Comparison of ENCODE assay signal across 15 mouse cellular contexts in genomic region chr13:59688338-59688770, GRCm38 (mm10). TPM values are rescaled to one million over a fixed set of nuclear protein-coding genes. Genes with fewer than 3 reads are reported as not detected.
DNase-seq lines count a peak whose midpoint lies in the region; ATAC-seq and TF ChIP-seq lines count a peak whose summit lies in the region.
"Had no signal": no experiment of that assay in that cellular context is flagged by ENCODE, and none has a peak within 500 bp of the region (broad histone marks: within the 10 kb centered on the region; RNA-seq: fewer than 3 reads in every experiment).

No protein-coding gene starts in this region.

- H3K36me3 ChIP-seq in hindbrain, embryonic 10.5 days = no peaks in the 10 kb centered on the region
- no peaks in the 10 kb centered on the region for H3K36me3 ChIP-seq in hindbrain, postnatal 0 days (ENCODE audit: insufficient read depth, low read length)
- H3K36me3 ChIP-seq in midbrain, embryonic 11.5 days (ENCODE audit: control insufficient read depth, insufficient read depth, low read length) = no peaks in the 10 kb centered on the region
- H3K36me3 ChIP-seq in midbrain, postnatal 0 days (ENCODE audit: insufficient read depth, low read length) = no peaks in the 10 kb centered on the region
- H3K36me3 ChIP-seq in forebrain, embryonic 15.5 days = no peaks in the 10 kb centered on the region
- no peaks in the 10 kb centered on the region for H3K36me3 ChIP-seq in hindbrain, embryonic 12.5 days
- H3K36me3 ChIP-seq: intestine, embryonic 15.5 days; neural tube, embryonic 12.5 days had no signal

- H3K4me3 ChIP-seq in hindbrain, embryonic 10.5 days = no peak overlapping the region
- H3K4me3 ChIP-seq in hindbrain, postnatal 0 days (ENCODE audit: low read length) = no peak overlapping the region
- H3K4me3 ChIP-seq in midbrain, embryonic 11.5 days (ENCODE audit: low read depth, low read length) = no peak overlapping the region
- no peak overlapping the region for H3K4me3 ChIP-seq in midbrain, postnatal 0 days (ENCODE audit: low read depth, low read length)
- no peak overlapping the region for H3K4me3 ChIP-seq in forebrain, embryonic 15.5 days
- H3K4me3 ChIP-seq in hindbrain, embryonic 12.5 days = no peak overlapping the region
- H3K4me3 ChIP-seq: intestine, embryonic 15.5 days; neural tube, embryonic 12.5 days had no signal

- peaks cover 51% of the 10 kb centered on the region for H3K27me3 ChIP-seq in hindbrain, embryonic 10.5 days (ENCODE audit: insufficient read depth, poor library complexity, severe bottlenecking)
- no peaks in the 10 kb centered on the region for H3K27me3 ChIP-seq in hindbrain, postnatal 0 days (ENCODE audit: insufficient read depth, low read length)
- no peaks in the 10 kb centered on the region; the same call in 1 of the 2 replicates for H3K27me3 ChIP-seq in midbrain, embryonic 11.5 days (ENCODE audit: control insufficient read depth, insufficient read depth, low read length)
- no peaks in the 10 kb centered on the region for H3K27me3 ChIP-seq in midbrain, postnatal 0 days (ENCODE audit: insufficient read depth, low read length)
- H3K27me3 ChIP-seq in forebrain, embryonic 15.5 days = no peaks in the 10 kb centered on the region
- peaks cover 5% of the 10 kb centered on the region; the same call in 1 of the 2 replicates for H3K27me3 ChIP-seq in hindbrain, embryonic 12.5 days
- H3K27me3 ChIP-seq: intestine, embryonic 15.5 days; neural tube, embryonic 12.5 days had no signal

- peak overlapping the region; percentile 37; the same call in 1 of the 2 replicates for H3K27ac ChIP-seq in hindbrain, embryonic 10.5 days
- no peak overlapping the region for H3K27ac ChIP-seq in hindbrain, postnatal 0 days
- no peak overlapping the region for H3K27ac ChIP-seq in midbrain, embryonic 11.5 days (ENCODE audit: low read depth, low read length)
- no peak overlapping the region for H3K27ac ChIP-seq in midbrain, postnatal 0 days (ENCODE audit: low read depth, low read length)
- no peak overlapping the region for H3K27ac ChIP-seq in forebrain, embryonic 15.5 days (replicated peaks)
- no peak overlapping the region for H3K27ac ChIP-seq in hindbrain, embryonic 12.5 days
- H3K27ac ChIP-seq: intestine, embryonic 15.5 days; macrophage; neural tube, embryonic 12.5 days had no signal

- DNase-seq in hindbrain, embryonic 10.5 days (ENCODE audit: low spot score) = no peak
- no peak for DNase-seq in hindbrain, postnatal 0 days (ENCODE audit: low spot score)
- peak; percentile 78 for DNase-seq in midbrain, embryonic 11.5 days (ENCODE audit: low spot score, missing footprints)
- DNase-seq in midbrain, postnatal 0 days (ENCODE audit: low spot score) = no peak
- DNase-seq in cerebellum, postnatal 14 days = peak; percentile 67 to 70
- peak; percentile 47 to 50 for DNase-seq in heart, postnatal 10 days
- DNase-seq: right cerebral cortex, postnatal 4 days; thymus, adult 18-20 months had no signal

- peaks cover 8% of the 10 kb centered on the region for H3K9me3 ChIP-seq in hindbrain, embryonic 10.5 days
- H3K9me3 ChIP-seq in hindbrain, postnatal 0 days (ENCODE audit: low read length) = no peaks in the 10 kb centered on the region
- no peaks in the 10 kb centered on the region for H3K9me3 ChIP-seq in midbrain, embryonic 11.5 days (ENCODE audit: control insufficient read depth, low read length)
- H3K9me3 ChIP-seq in midbrain, postnatal 0 days (ENCODE audit: low read length) = no peaks in the 10 kb centered on the region
- no peaks in the 10 kb centered on the region for H3K9me3 ChIP-seq in forebrain, embryonic 15.5 days
- no peaks in the 10 kb centered on the region for H3K9me3 ChIP-seq in hindbrain, embryonic 12.5 days (replicated peaks)
- H3K9me3 ChIP-seq: intestine, embryonic 15.5 days had no signal

- intact Hi-C loops in heart, postnatal 10 days (cut with DNase I) = no loop called here

- H3K9ac ChIP-seq in hindbrain, postnatal 0 days (replicated peaks; ENCODE audit: low read length) = no peak overlapping the region
- H3K9ac ChIP-seq in midbrain, embryonic 11.5 days (ENCODE audit: low read length) = no peak overlapping the region
- no peak overlapping the region for H3K9ac ChIP-seq in midbrain, postnatal 0 days (replicated peaks; ENCODE audit: low read length, poor library complexity, severe bottlenecking)
- no peak overlapping the region for H3K9ac ChIP-seq in forebrain, embryonic 15.5 days (replicated peaks)
- H3K9ac ChIP-seq in hindbrain, embryonic 12.5 days = no peak overlapping the region
- H3K9ac ChIP-seq: intestine, embryonic 15.5 days; neural tube, embryonic 12.5 days had no signal

- H3K4me1 ChIP-seq in hindbrain, embryonic 10.5 days (replicated peaks) = peaks cover 41% of the 10 kb centered on the region
- H3K4me1 ChIP-seq in hindbrain, postnatal 0 days (ENCODE audit: insufficient read depth, low read length) = no peaks in the 10 kb centered on the region
- H3K4me1 ChIP-seq in midbrain, embryonic 11.5 days (ENCODE audit: control insufficient read depth, insufficient read depth, low read length) = no peaks in the 10 kb centered on the region; the same call in 1 of the 2 replicates
- H3K4me1 ChIP-seq in midbrain, postnatal 0 days (ENCODE audit: insufficient read depth, low read length) = no peaks in the 10 kb centered on the region
- no peaks in the 10 kb centered on the region for H3K4me1 ChIP-seq in forebrain, embryonic 15.5 days
- H3K4me1 ChIP-seq in hindbrain, embryonic 12.5 days = 0 out of 2 replicates have a peak, but pooled peaks cover 2% of the 10 kb centered on the region
- H3K4me1 ChIP-seq: intestine, embryonic 15.5 days had no signal

- ATAC-seq in hindbrain, postnatal 0 days = no peak
- ATAC-seq in midbrain, embryonic 11.5 days (ENCODE audit: low FRiP score) = no peak
- ATAC-seq in midbrain, postnatal 0 days (ENCODE audit: low FRiP score) = no peak
- ATAC-seq in forebrain, embryonic 15.5 days (replicated peaks) = no peak
- ATAC-seq in hindbrain, embryonic 12.5 days (ENCODE audit: low FRiP score) = no peak
- ATAC-seq: intestine, embryonic 15.5 days had no signal

- no peak for TF ChIP-seq CTCF in hindbrain, postnatal 0 days (IDR thresholded peaks at IDR 0.05; ENCODE audit: low read depth)
- TF ChIP-seq CTCF in midbrain, postnatal 0 days (IDR thresholded peaks at IDR 0.05) = no peak

- no peak overlapping the region for H3K4me2 ChIP-seq in hindbrain, postnatal 0 days (ENCODE audit: low read depth, low read length)
- H3K4me2 ChIP-seq in midbrain, embryonic 11.5 days = no peak overlapping the region
- H3K4me2 ChIP-seq in midbrain, postnatal 0 days (ENCODE audit: low read depth, low read length, poor library complexity, severe bottlenecking) = no peak overlapping the region
- H3K4me2 ChIP-seq in forebrain, embryonic 15.5 days (replicated peaks) = no peak overlapping the region
- H3K4me2 ChIP-seq in hindbrain, embryonic 12.5 days (replicated peaks) = no peak overlapping the region
- H3K4me2 ChIP-seq: intestine, embryonic 15.5 days; neural tube, embryonic 12.5 days had no signal

- 66% methylated on average over 13 of the region's 13 CpGs for WGBS in hindbrain, embryonic 10.5 days
- whole genome bisulfite sequencing in hindbrain, postnatal 0 days = 46% methylated on average over 13 of the region's 13 CpGs
- WGBS in midbrain, embryonic 11.5 days = 74% methylated on average over 13 of the region's 13 CpGs
- WGBS in midbrain, postnatal 0 days = 63% methylated on average over 13 of the region's 13 CpGs
- 77% methylated on average over 13 of the region's 13 CpGs for WGBS in forebrain, embryonic 15.5 days
- 63% methylated on average over 13 of the region's 13 CpGs for WGBS in hindbrain, embryonic 12.5 days

RNA-seq across cellular contexts. Expression of gene 4921517D22Rik, which starts 5.6 kb away (rescaled TPM):
- not detected in 2 replicates for polyA plus RNA-seq in hindbrain, embryonic 10.5 days (2016; fragmentation: Nextera tagmentation; extraction: Ambion mirVana)
- total RNA-seq in hindbrain, postnatal 0 days (2014; rRNA removed) = not detected in 2 replicates
- polyA plus RNA-seq in hindbrain, postnatal 0 days (2015; fragmentation: Nextera tagmentation; extraction: Ambion mirVana) = not detected in 2 replicates
- not detected in 2 replicates for polyA plus RNA-seq in midbrain, embryonic 11.5 days (2014; fragmentation: Nextera tagmentation; extraction: Ambion mirVana)
- total RNA-seq in midbrain, postnatal 0 days (2014; rRNA removed) = not detected in 2 replicates
- not detected in 2 replicates for polyA plus RNA-seq in midbrain, postnatal 0 days (2015; fragmentation: Nextera tagmentation; extraction: Ambion mirVana)
- not detected for total RNA-seq in heart, postnatal 10 days (2021)
- polyA plus RNA-seq in forebrain, embryonic 15.5 days (2015; fragmentation: Nextera tagmentation; extraction: Ambion mirVana) = not detected in 2 replicates
- polyA plus RNA-seq in hindbrain, embryonic 12.5 days (2016; fragmentation: Nextera tagmentation; extraction: Ambion mirVana) = not detected in 2 replicates
- total RNA-seq: gastrocnemius, adult 8-10 months; left cerebral cortex, postnatal 25 days had no signal
- polyA plus RNA-seq: intestine, embryonic 15.5 days; macrophage; neural tube, embryonic 12.5 days had no signal

RNA-seq across cellular contexts. Expression of gene Golm1, which starts 12.7 kb away (rescaled TPM):
- polyA plus RNA-seq in hindbrain, embryonic 10.5 days (2016; fragmentation: Nextera tagmentation; extraction: Ambion mirVana) = 144 and 181 TPM in 2 replicates
- total RNA-seq in hindbrain, postnatal 0 days (2014; rRNA removed) = 16.8 and 17.9 TPM in 2 replicates
- polyA plus RNA-seq in hindbrain, postnatal 0 days (2015; fragmentation: Nextera tagmentation; extraction: Ambion mirVana) = 20.2 and 22.9 TPM in 2 replicates
- 179 TPM in 2 replicates for polyA plus RNA-seq in midbrain, embryonic 11.5 days (2014; fragmentation: Nextera tagmentation; extraction: Ambion mirVana)
- total RNA-seq in midbrain, postnatal 0 days (2014; rRNA removed) = 13.0 and 17.1 TPM in 2 replicates
- polyA plus RNA-seq in midbrain, postnatal 0 days (2015; fragmentation: Nextera tagmentation; extraction: Ambion mirVana) = 13.0 and 15.3 TPM in 2 replicates
- total RNA-seq in heart, postnatal 10 days (2021) = 10 to 100 TPM; 22.0 to 22.7 TPM
- 48.2 and 48.6 TPM in 2 replicates for polyA plus RNA-seq in forebrain, embryonic 15.5 days (2015; fragmentation: Nextera tagmentation; extraction: Ambion mirVana)
- 91.3 and 93.3 TPM in 2 replicates for polyA plus RNA-seq in hindbrain, embryonic 12.5 days (2016; fragmentation: Nextera tagmentation; extraction: Ambion mirVana)

RNA-seq across cellular contexts. Expression of gene Spata31d1a, which starts 21.8 kb away (rescaled TPM):
- polyA plus RNA-seq in hindbrain, embryonic 10.5 days (2016; fragmentation: Nextera tagmentation; extraction: Ambion mirVana) = 0.05 TPM in 1 of 2 replicates, not detected in the other
- total RNA-seq in hindbrain, postnatal 0 days (2014; rRNA removed) = not detected in 2 replicates
- 0.09 and 0.16 TPM in 2 replicates for polyA plus RNA-seq in hindbrain, postnatal 0 days (2015; fragmentation: Nextera tagmentation; extraction: Ambion mirVana)
- polyA plus RNA-seq in midbrain, embryonic 11.5 days (2014; fragmentation: Nextera tagmentation; extraction: Ambion mirVana) = not detected in 2 replicates
- total RNA-seq in midbrain, postnatal 0 days (2014; rRNA removed) = not detected in 2 replicates
- not detected in 2 replicates for polyA plus RNA-seq in midbrain, postnatal 0 days (2015; fragmentation: Nextera tagmentation; extraction: Ambion mirVana)
- total RNA-seq in heart, postnatal 10 days (2021) = not detected
- polyA plus RNA-seq in forebrain, embryonic 15.5 days (2015; fragmentation: Nextera tagmentation; extraction: Ambion mirVana) = 0.15 and 0.29 TPM in 2 replicates
- polyA plus RNA-seq in hindbrain, embryonic 12.5 days (2016; fragmentation: Nextera tagmentation; extraction: Ambion mirVana) = 0.04 TPM in 1 of 2 replicates, not detected in the other
- total RNA-seq: gastrocnemius, adult 8-10 months had no signal
- polyA plus RNA-seq: intestine, embryonic 15.5 days; macrophage; neural tube, embryonic 12.5 days had no signal

RNA-seq across cellular contexts. Expression of gene Spata31d1b, which starts 23.7 kb away (rescaled TPM):
- polyA plus RNA-seq in hindbrain, embryonic 10.5 days (2016; fragmentation: Nextera tagmentation; extraction: Ambion mirVana) = 0.04 TPM in 1 of 2 replicates, not detected in the other
- total RNA-seq in hindbrain, postnatal 0 days (2014; rRNA removed) = 0.21 TPM in 1 of 2 replicates, not detected in the other
- not detected in 2 replicates for polyA plus RNA-seq in hindbrain, postnatal 0 days (2015; fragmentation: Nextera tagmentation; extraction: Ambion mirVana)
- 0.05 TPM in 1 of 2 replicates, not detected in the other for polyA plus RNA-seq in midbrain, embryonic 11.5 days (2014; fragmentation: Nextera tagmentation; extraction: Ambion mirVana)
- total RNA-seq in midbrain, postnatal 0 days (2014; rRNA removed) = 0.27 TPM in 1 of 2 replicates, not detected in the other
- 0.05 TPM in 1 of 2 replicates, not detected in the other for polyA plus RNA-seq in midbrain, postnatal 0 days (2015; fragmentation: Nextera tagmentation; extraction: Ambion mirVana)
- total RNA-seq in heart, postnatal 10 days (2021) = not detected
- not detected in 2 replicates for polyA plus RNA-seq in forebrain, embryonic 15.5 days (2015; fragmentation: Nextera tagmentation; extraction: Ambion mirVana)
- not detected in 2 replicates for polyA plus RNA-seq in hindbrain, embryonic 12.5 days (2016; fragmentation: Nextera tagmentation; extraction: Ambion mirVana)
- total RNA-seq: gastrocnemius, adult 8-10 months had no signal
- polyA plus RNA-seq: intestine, embryonic 15.5 days; macrophage; neural tube, embryonic 12.5 days had no signal

RNA-seq across cellular contexts. Expression of gene Spata31d1d, which starts 43.2 kb away (rescaled TPM):
- not detected in 2 replicates for polyA plus RNA-seq in hindbrain, embryonic 10.5 days (2016; fragmentation: Nextera tagmentation; extraction: Ambion mirVana)
- total RNA-seq in hindbrain, postnatal 0 days (2014; rRNA removed) = not detected in 2 replicates
- polyA plus RNA-seq in hindbrain, postnatal 0 days (2015; fragmentation: Nextera tagmentation; extraction: Ambion mirVana) = not detected in 2 replicates
- polyA plus RNA-seq in midbrain, embryonic 11.5 days (2014; fragmentation: Nextera tagmentation; extraction: Ambion mirVana) = not detected in 2 replicates
- total RNA-seq in midbrain, postnatal 0 days (2014; rRNA removed) = 0.14 TPM in 1 of 2 replicates, not detected in the other
- not detected in 2 replicates for polyA plus RNA-seq in midbrain, postnatal 0 days (2015; fragmentation: Nextera tagmentation; extraction: Ambion mirVana)
- total RNA-seq in heart, postnatal 10 days (2021) = not detected
- polyA plus RNA-seq in forebrain, embryonic 15.5 days (2015; fragmentation: Nextera tagmentation; extraction: Ambion mirVana) = not detected in 2 replicates
- polyA plus RNA-seq in hindbrain, embryonic 12.5 days (2016; fragmentation: Nextera tagmentation; extraction: Ambion mirVana) = not detected in 2 replicates
- total RNA-seq: gastrocnemius, adult 8-10 months; left cerebral cortex, postnatal 25 days had no signal
- polyA plus RNA-seq: intestine, embryonic 15.5 days; macrophage; neural tube, embryonic 12.5 days had no signal

Comparison
In these comparisons a context has a peak if more than half of its experiments do, and no peak if none do; other contexts are left out.
1. DNase-seq: peak in midbrain, embryonic 11.5 days (single experiment), cerebellum, postnatal 14 days (2 of 2) and heart, postnatal 10 days (2 of 2); none in hindbrain, embryonic 10.5 days (single experiment), hindbrain, postnatal 0 days (single experiment) and midbrain, postnatal 0 days (single experiment).